Mouse (Mus musculus) cerebellum, postnatal 4 days (tissue): ENCODE data around the gene Pou4f2.

Experiments used
- DNase-seq, 2 experiments: peaks; one replicate each; pipeline ENCODE4 v3.0.0; 2022; ENCODE audit warnings: low spot score in 2 of 2, mixed read lengths in 1 of 2

Gene Pou4f2

GRCm38 (mm10) chr8:78436071-78436651, at the start of gene Pou4f2:
Gene Pou4f2 (minus strand): TSS chr8:78436645.
- DNase-seq = peak in 1 of 2 experiments; percentile 45

- DNase-seq = no peak
These were observed 40.8 kb upstream of the Pou4f2 start for GRCm38 (mm10) chr8:78477051-78477829.

- no peak for DNase-seq
These were observed 31.4 kb upstream of the Pou4f2 start for GRCm38 (mm10) chr8:78467889-78468288.

- no peak for DNase-seq
These were observed 27.5 kb upstream of the Pou4f2 start for GRCm38 (mm10) chr8:78463941-78464340.

- DNase-seq = no peak
These were observed 20.0 kb upstream of the Pou4f2 start for GRCm38 (mm10) chr8:78456441-78456840.

- no peak for DNase-seq
These were observed 6.3 kb upstream of the Pou4f2 start for GRCm38 (mm10) chr8:78442781-78443180.

- DNase-seq = no peak
These were observed 1.7 kb upstream of the Pou4f2 start for GRCm38 (mm10) chr8:78438121-78438520.

GRCm38 (mm10) chr8:78437140-78438045, 948 bp upstream of the Pou4f2 start:
- DNase-seq = no peak

- no peak for DNase-seq
These were observed 216 bp upstream of the Pou4f2 start for GRCm38 (mm10) chr8:78436661-78437060.

GRCm38 (mm10) chr8:78435624-78435960, 853 bp downstream of the Pou4f2 start:
- no peak for DNase-seq

- no peak for DNase-seq
These were observed 1.4 kb downstream of the Pou4f2 start for GRCm38 (mm10) chr8:78434823-78435623.

- no peak for DNase-seq
These were observed 2.1 kb downstream of the Pou4f2 start for GRCm38 (mm10) chr8:78434340-78434739.

- DNase-seq = no peak
These were observed 3.1 kb downstream of the Pou4f2 start for GRCm38 (mm10) chr8:78433318-78433717.

- no peak for DNase-seq
These were observed 4.0 kb downstream of the Pou4f2 start for GRCm38 (mm10) chr8:78432451-78432850.

GRCm38 (mm10) chr8:78431356-78431755, 5.1 kb downstream of the Pou4f2 start:
- no peak for DNase-seq

GRCm38 (mm10) chr8:78428148-78428547, 8.3 kb downstream of the Pou4f2 start:
- no peak for DNase-seq

- DNase-seq = no peak
These were observed 8.7 kb downstream of the Pou4f2 start for GRCm38 (mm10) chr8:78427769-78428130.

- DNase-seq = no peak
These were observed 9.3 kb downstream of the Pou4f2 start for GRCm38 (mm10) chr8:78426875-78427768.

- no peak for DNase-seq
These were observed 10.0 kb downstream of the Pou4f2 start for GRCm38 (mm10) chr8:78426455-78426854.

- no peak for DNase-seq
These were observed 12.5 kb downstream of the Pou4f2 start for GRCm38 (mm10) chr8:78423937-78424336.

GRCm38 (mm10) chr8:78420101-78420503, 16.3 kb downstream of the Pou4f2 start:
- DNase-seq = no peak
